Mouse (Mus musculus): Measurements from ENCODE around the gene Patj. TPM values are rescaled to one million over a fixed set of nuclear protein-coding genes. Genes with fewer than 3 reads are reported as not detected.
A peak's percentile ranks its signal among the peaks of the same experiment; 100 is the strongest.

Gene Patj
- total and polyA plus RNA-seq, 3 experiments, result 0.19 to 0.46 TPM; not detected in 1

DNA sequence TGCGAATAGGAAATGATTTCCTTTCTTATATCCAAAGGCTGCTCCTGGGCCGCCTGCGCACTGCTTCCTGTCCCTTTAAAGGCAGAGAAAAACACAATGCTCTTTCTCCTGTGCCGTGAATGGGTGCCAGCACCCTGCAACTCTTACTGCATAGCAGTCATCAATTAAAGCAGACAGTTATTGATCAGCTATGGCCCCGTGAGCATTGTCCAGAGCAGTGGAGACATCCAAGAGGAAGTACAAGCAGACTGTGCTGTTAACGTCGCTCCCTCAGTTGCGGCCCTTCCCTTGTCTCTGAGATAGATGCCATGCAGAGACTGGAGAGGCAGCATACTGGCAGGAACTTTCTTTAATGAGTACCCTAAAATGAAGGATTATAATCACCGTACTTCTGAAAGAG is 292.9 kb downstream of the Patj start:
- H3K9ac ChIP-seq (ENCODE audit: control insufficient read depth, low read depth, low read length, poor library complexity, severe bottlenecking), result no peak overlapping the region
- TF ChIP-seq ELF1 (IDR thresholded peaks at IDR 0.05; ENCODE audit: low read depth, low read length), result no peak
- no peak for TF ChIP-seq E2F4 (IDR thresholded peaks at IDR 0.05; ENCODE audit: borderline replicate concordance, low read depth, low read length)
- no peak for TF ChIP-seq NELFE (IDR thresholded peaks at IDR 0.05; ENCODE audit: low read depth, low read length)
- no peak for TF ChIP-seq MYC (IDR thresholded peaks at IDR 0.05; ENCODE audit: low read depth, low read length)
- TF ChIP-seq ZKSCAN1 (IDR thresholded peaks at IDR 0.05; ENCODE audit: low read depth, low read length), result no peak
- TF ChIP-seq KAT2A (conservative IDR thresholded peaks at IDR 0.05; ENCODE audit: low read depth, low read length), result no peak
- no peak for TF ChIP-seq HCFC1 (IDR thresholded peaks at IDR 0.05; ENCODE audit: low read depth, low read length)
- TF ChIP-seq MYB (IDR thresholded peaks at IDR 0.05; ENCODE audit: low read depth, low read length), result no peak
- TF ChIP-seq RAD21 (IDR thresholded peaks at IDR 0.05; ENCODE audit: low read depth, low read length), result no peak
- no peak for TF ChIP-seq MXI1 (IDR thresholded peaks at IDR 0.05; ENCODE audit: low read depth, low read length)
- no peak for TF ChIP-seq ZC3H11A (IDR thresholded peaks at IDR 0.05; ENCODE audit: low read depth, low read length)
- TF ChIP-seq POLR2AphosphoS5 (IDR thresholded peaks at IDR 0.05; ENCODE audit: borderline replicate concordance, low read depth, low read length), result no peak
- no peak for TF ChIP-seq TBP (IDR thresholded peaks at IDR 0.05; ENCODE audit: low read depth, low read length)
- no peak for TF ChIP-seq SIN3A (IDR thresholded peaks at IDR 0.05; ENCODE audit: low read length)
- TF ChIP-seq JUND (IDR thresholded peaks at IDR 0.05; ENCODE audit: low read depth, low read length), result no peak
- TF ChIP-seq CTCF (IDR thresholded peaks at IDR 0.05 in 2 of 3, conservative IDR thresholded peaks at IDR 0.05 in 1 of 3; ENCODE audit: control insufficient read depth in 1 of 3, insufficient read depth in 1 of 3, low read depth in 2 of 3, low read length in 3 of 3, poor library complexity in 1 of 3, severe bottlenecking in 1 of 3), result no peak
- no peak overlapping the region for H3K27ac ChIP-seq (ENCODE audit: control insufficient read depth, low read depth, low read length)
- H3K79me2 ChIP-seq (ENCODE audit: control insufficient read depth, insufficient read depth, low read length, poor library complexity), result no peaks in the 10 kb centered on the region
- no peaks in the 10 kb centered on the region for H3K36me3 ChIP-seq (ENCODE audit: control insufficient read depth in 1 of 2, insufficient read depth in 2 of 2, low read length in 2 of 2)
- H3K9me3 ChIP-seq (replicated peaks; ENCODE audit: insufficient read depth, low read length), result no peaks in the 10 kb centered on the region
- no peak overlapping the region for H3K4me3 ChIP-seq (ENCODE audit: control insufficient read depth in 1 of 2, insufficient read depth in 1 of 2, low read depth in 2 of 2, low read length in 2 of 2)
- DNase-seq (ENCODE audit: low read depth, low spot score), result no peak
- no peaks in the 10 kb centered on the region for H3K4me1 ChIP-seq (ENCODE audit: control insufficient read depth in 1 of 2, insufficient read depth in 2 of 2, low read length in 2 of 2)
- H3K27me3 ChIP-seq (ENCODE audit: control insufficient read depth in 1 of 2, insufficient read depth in 2 of 2, low read length in 2 of 2), result no peaks in the 10 kb centered on the region

DNA sequence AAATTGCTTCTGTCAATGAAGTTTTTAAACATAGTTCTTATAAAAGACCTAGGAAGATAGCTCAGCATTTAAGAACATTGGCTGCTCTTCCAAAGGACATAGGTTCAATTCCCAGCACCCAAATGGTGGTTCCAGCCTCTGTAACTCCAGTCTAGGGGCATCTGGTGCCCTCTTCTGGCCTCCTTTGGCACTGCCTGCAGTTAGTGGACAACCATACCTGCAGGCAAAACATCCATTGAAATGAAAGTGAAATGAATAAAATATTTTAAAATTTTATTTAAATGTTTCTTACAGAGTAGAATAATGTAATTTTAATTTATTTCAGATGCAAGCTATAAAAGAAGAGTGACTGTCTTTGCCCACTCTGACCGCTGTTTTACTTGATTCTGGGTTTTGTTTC is 294.4 kb downstream of the Patj start:
- H3K9ac ChIP-seq (ENCODE audit: control insufficient read depth, low read depth, low read length, poor library complexity, severe bottlenecking), result no peak overlapping the region
- no peak for DNase-seq (ENCODE audit: low read depth, low spot score)
- H3K4me3 ChIP-seq (ENCODE audit: control insufficient read depth in 1 of 2, insufficient read depth in 1 of 2, low read depth in 2 of 2, low read length in 2 of 2), result no peak overlapping the region
- no peaks in the 10 kb centered on the region for H3K9me3 ChIP-seq (replicated peaks; ENCODE audit: insufficient read depth, low read length)
- H3K4me1 ChIP-seq (ENCODE audit: control insufficient read depth in 1 of 2, insufficient read depth in 2 of 2, low read length in 2 of 2), result no peaks in the 10 kb centered on the region
- H3K36me3 ChIP-seq (ENCODE audit: control insufficient read depth in 1 of 2, insufficient read depth in 2 of 2, low read length in 2 of 2), result no peaks in the 10 kb centered on the region
- no peaks in the 10 kb centered on the region for H3K27me3 ChIP-seq (ENCODE audit: control insufficient read depth in 1 of 2, insufficient read depth in 2 of 2, low read length in 2 of 2)
- no peaks in the 10 kb centered on the region for H3K79me2 ChIP-seq (ENCODE audit: control insufficient read depth, insufficient read depth, low read length, poor library complexity)
- H3K27ac ChIP-seq (ENCODE audit: control insufficient read depth, low read depth, low read length), result no peak overlapping the region
- no peak for TF ChIP-seq ZC3H11A (IDR thresholded peaks at IDR 0.05; ENCODE audit: low read depth, low read length)
- no peak for TF ChIP-seq NELFE (IDR thresholded peaks at IDR 0.05; ENCODE audit: low read depth, low read length)
- no peak for TF ChIP-seq E2F4 (IDR thresholded peaks at IDR 0.05; ENCODE audit: borderline replicate concordance, low read depth, low read length)
- TF ChIP-seq UBTF (IDR thresholded peaks at IDR 0.05; ENCODE audit: borderline replicate concordance, insufficient read depth, low read depth, low read length), result no peak
- no peak for TF ChIP-seq NRF1 (IDR thresholded peaks at IDR 0.05; ENCODE audit: insufficient read depth, low read depth, low read length, poor library complexity, severe bottlenecking)
- peak in 2 of 3 experiments; percentile 22 to 26; a peak in 4 of 6 replicates for TF ChIP-seq CTCF (IDR thresholded peaks at IDR 0.05 in 2 of 3, conservative IDR thresholded peaks at IDR 0.05 in 1 of 3; ENCODE audit: control insufficient read depth in 1 of 3, insufficient read depth in 1 of 3, low read depth in 2 of 3, low read length in 3 of 3, poor library complexity in 1 of 3, severe bottlenecking in 1 of 3)
- no peak for TF ChIP-seq USF2 (IDR thresholded peaks at IDR 0.05; ENCODE audit: borderline replicate concordance in 1 of 2, insufficient read depth in 1 of 2, low read depth in 1 of 2, low read length in 2 of 2)
- peak; percentile 27; the same call in 1 of the 2 replicates for TF ChIP-seq SMC3 (IDR thresholded peaks at IDR 0.05; ENCODE audit: low read depth, low read length)
